Mouse (Mus musculus): ENCODE measurements at regions not wholly inside any gene's neighbourhood (a gene's known extent, or its start where the extent isn't known, plus 50 kb on each side); places are given as distances from the start of the nearest gene placed in this dataset.

- no peak for DNase-seq (ENCODE audit: low read depth)
These were observed 138.2 kb upstream of the Mocs2 start for GRCm38 (mm10) chr13:114679703-114680378.

- DNase-seq (ENCODE audit: low read depth): no peak
These were observed 137.7 kb upstream of the Mocs2 start for GRCm38 (mm10) chr13:114680379-114680733.

GRCm38 (mm10) chr13:114681196-114681595 lies 136.8 kb upstream of the Mocs2 start:
- no peak for DNase-seq (ENCODE audit: low read depth)

- no peak for DNase-seq (ENCODE audit: low read depth)
These were observed 136.1 kb upstream of the Mocs2 start for GRCm38 (mm10) chr13:114681887-114682286.

- DNase-seq (ENCODE audit: low read depth): no peak
These were observed 135.1 kb upstream of the Mocs2 start for GRCm38 (mm10) chr13:114682891-114683290.

- no peak for DNase-seq (ENCODE audit: low read depth)
These were observed 133.7 kb upstream of the Mocs2 start for GRCm38 (mm10) chr13:114684298-114684697.

- no peak for DNase-seq (ENCODE audit: low read depth)
These were observed 132.7 kb upstream of the Mocs2 start for GRCm38 (mm10) chr13:114685368-114685767.

GRCm38 (mm10) chr13:114712601-114713000 lies 105.4 kb upstream of the Mocs2 start:
- no peak for DNase-seq (ENCODE audit: low read depth)

- DNase-seq (ENCODE audit: low read depth): no peak
These were observed 98.3 kb upstream of the Mocs2 start for GRCm38 (mm10) chr13:114719771-114720170.

GRCm38 (mm10) chr13:114726828-114727227 lies 91.2 kb upstream of the Mocs2 start:
- no peak for DNase-seq (ENCODE audit: low read depth)

GRCm38 (mm10) chr13:114735066-114735465 lies 83.0 kb upstream of the Mocs2 start:
- DNase-seq (ENCODE audit: low read depth): no peak

- DNase-seq (ENCODE audit: low read depth): no peak
These were observed 82.0 kb upstream of the Mocs2 start for GRCm38 (mm10) chr13:114736066-114736465.

GRCm38 (mm10) chr13:114742534-114742933 lies 75.5 kb upstream of the Mocs2 start:
- DNase-seq (ENCODE audit: low read depth): no peak

GRCm38 (mm10) chr13:114745814-114746213 lies 72.2 kb upstream of the Mocs2 start:
- no peak for DNase-seq (ENCODE audit: low read depth)

- no peak for DNase-seq (ENCODE audit: low read depth)
These were observed 60.6 kb upstream of the Mocs2 start for GRCm38 (mm10) chr13:114757459-114757858.

GRCm38 (mm10) chr13:114759886-114760285 lies 58.1 kb upstream of the Mocs2 start:
- no peak for DNase-seq (ENCODE audit: low read depth)

- no peak for DNase-seq (ENCODE audit: low read depth)
These were observed 57.1 kb upstream of the Mocs2 start for GRCm38 (mm10) chr13:114760901-114761300.
